Mouse (Mus musculus) left cerebral cortex, postnatal 4 days (tissue): ENCODE results near the gene Eps15. TPM values are rescaled to one million over a fixed set of nuclear protein-coding genes. Genes with fewer than 3 reads are reported as not detected.

ENCODE experiments used
- DNase-seq: peaks from one replicate; pipeline ENCODE4 v3.0.0-alpha.2; 2022
- intact Hi-C: fragments of 180-260 bp; cut with DNase I; formaldehyde crosslinking; loops from one replicate; pipeline ENCODE4 v1.15.1; 2025
- total RNA-seq, 2 experiments: library from RNA; stranded (reverse); gene quantifications; 2 replicates each; pipeline ENCODE4 v1.2.3; 2021

Eps15 gene
- total RNA-seq, 2 experiments from 2014 or later = 97.7 to 103 TPM

GRCm38 (mm10) chr4:109267452-109267851 is 12.6 kb upstream of the Eps15 start:
- intact Hi-C loops = no loop called here
- DNase-seq = no peak

GRCm38 (mm10) chr4:109268903-109269302 is 11.2 kb upstream of the Eps15 start:
- DNase-seq = no peak
- intact Hi-C loops = no loop called here

DNA sequence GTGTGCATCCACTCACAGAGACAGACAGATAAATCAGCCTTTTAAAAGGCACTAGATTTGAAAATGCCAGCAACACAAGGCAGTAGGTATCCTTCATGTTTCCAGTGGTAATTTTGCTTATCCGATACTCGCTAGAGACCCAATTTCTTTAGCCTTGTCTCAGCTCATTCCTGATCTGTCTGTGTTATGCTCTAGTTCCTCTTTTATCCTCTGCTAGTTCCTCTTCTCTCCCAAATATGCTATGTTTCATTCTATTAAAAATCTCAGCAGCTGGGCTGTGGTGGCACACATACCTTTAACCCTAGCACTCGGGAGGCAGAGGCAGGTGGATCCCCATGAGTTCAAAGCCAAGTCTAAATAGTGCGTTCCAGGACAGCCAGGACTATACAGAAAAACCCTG is 8.3 kb upstream of the Eps15 start:
- intact Hi-C loops = no loop called here
- DNase-seq = no peak

DNA sequence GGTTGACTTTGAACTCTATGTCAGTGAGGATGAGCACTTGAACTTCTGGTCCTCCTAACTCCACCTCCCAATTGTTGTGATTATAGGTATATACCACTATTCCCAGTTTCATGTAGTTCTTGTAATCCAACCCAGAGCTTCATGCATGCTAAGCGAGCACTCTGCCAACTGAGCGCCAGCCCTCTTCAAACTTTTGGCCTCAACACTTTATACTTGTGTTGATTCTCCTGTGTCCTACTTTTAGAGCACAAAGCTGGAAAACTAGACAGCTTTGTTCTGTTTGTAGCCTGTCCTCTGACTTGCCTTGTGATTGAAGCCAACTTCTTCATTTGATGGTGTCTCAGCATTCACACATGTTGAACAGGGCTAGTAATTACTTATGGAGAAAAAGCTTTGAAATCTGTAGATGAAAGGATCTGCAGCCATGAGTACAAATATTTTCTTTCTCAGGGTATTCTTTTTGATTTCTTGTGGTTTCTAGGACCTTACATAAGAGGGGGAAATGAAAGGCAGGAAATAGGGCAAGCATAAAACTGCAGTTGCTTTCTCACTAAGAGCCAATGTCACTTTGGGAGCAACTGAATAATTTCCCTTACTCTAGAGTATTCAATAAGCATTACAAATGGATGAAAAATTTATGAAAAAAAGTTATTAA is 6.4 kb upstream of the Eps15 start:
- no peak for DNase-seq
- intact Hi-C loops = no loop called here

GRCm38 (mm10) chr4:109280459-109281160 is 542 bp downstream of the Eps15 start:
- intact Hi-C loops = no loop called here
- peak; percentile 19 for DNase-seq

GRCm38 (mm10) chr4:109281161-109281560 is 1.1 kb downstream of the Eps15 start:
- intact Hi-C loops = no loop called here
- no peak for DNase-seq

DNA sequence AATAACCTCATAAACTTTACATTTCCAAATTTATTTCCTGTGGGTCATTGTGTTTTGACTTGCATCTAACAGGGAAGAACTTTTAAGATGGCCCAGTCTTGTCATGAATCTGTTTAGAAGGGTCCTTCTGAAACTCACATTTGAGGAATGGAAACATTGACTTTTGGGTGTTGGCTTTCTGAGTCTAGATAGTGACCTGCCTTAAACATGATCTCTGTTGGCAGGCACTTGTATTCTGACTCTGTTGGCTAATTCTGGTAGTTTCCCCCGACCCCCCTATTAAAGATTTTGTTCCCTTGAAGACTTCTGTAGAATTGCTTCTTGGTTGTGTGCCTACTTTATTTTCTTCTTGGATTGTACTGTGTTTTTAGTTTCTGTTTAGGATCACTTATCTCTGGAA is 1.9 kb downstream of the Eps15 start:
- DNase-seq = no peak
- intact Hi-C loops = no loop called here

DNA sequence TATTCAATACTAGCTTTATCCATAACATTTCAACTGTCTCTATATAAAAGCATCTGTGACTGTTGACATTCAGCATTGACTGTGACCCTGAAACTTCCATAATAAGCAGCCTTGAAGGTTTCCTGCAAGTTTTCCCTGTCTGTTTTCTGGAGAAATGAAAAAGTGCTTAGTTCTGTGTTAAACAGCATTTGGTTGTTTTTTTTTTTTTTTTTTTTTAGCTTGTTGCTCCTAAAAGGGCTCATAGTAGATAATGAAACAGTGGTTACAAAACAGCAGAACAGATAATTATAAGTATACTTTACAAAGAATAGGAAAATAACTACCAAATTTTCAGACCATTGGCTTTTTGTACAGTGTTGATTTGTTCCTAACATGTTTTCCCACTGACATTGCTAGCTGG is 14.6 kb downstream of the Eps15 start:
- DNase-seq = no peak
- intact Hi-C loops = no loop called here

DNA sequence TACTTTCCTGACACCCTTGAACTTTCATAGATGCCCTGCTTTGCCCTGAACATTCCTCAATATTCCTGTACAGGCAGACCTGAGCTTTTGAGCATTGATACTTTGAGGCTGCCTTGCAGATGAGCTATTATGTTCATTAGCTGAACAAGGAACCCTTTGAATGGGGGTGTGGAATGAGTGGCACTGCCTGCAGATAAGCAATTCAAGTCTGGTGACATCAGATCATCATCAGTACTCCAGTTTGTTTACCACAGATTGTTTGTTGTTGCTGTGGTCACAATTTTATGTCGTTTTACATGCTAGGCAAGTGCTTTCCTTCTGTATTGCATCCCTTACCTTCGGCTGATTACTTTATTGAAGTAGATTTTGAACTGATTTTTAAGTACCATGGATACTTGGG is 16.4 kb downstream of the Eps15 start:
- intact Hi-C loops = no loop called here
- DNase-seq = no peak

GRCm38 (mm10) chr4:109299136-109299535 is 19.1 kb downstream of the Eps15 start:
- intact Hi-C loops = no loop called here
- no peak for DNase-seq

DNA sequence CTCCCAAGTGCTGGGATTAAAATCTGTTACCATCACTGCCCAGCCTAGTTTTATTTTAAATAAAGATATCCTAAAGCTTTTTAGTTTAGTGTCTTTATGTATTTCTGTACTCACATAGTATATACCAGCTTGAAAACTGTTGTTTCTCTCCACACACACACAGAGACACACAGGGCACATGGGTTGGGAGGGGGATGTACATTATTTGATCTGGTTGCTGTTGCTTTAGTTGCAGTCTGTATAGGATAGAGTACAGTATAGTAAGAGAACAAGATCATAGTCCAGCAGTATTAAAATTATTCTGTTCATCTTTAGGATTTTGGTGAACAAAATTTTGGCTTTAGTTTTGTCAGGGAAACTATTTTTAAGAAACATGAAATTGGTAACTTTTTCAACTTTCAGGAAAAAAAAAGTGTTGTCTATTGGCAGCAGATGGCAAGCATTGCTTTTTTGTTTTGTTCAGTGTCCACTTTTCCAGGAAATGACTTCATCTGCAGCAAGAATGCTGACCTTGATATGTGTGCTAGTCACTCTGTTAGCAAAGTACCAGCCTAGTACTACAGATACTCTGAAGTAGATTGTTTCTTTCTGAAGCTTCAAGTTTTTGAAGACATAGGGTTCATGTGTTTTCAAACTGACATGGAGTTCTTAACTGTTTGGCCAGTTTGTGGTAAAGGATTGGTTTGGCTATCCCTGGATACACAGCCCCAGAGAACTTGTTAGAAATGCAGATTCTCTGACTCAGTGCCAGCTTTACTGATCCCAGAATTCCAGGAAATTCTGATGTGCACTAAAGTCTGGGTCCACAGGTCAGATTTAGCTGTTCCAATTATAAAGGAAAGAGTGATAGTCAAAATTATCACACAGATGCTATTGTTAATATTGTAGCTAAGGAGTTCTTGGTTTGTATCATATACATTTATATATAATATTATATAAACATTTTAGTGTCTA is 37.1 kb downstream of the Eps15 start:
- no peak for DNase-seq
- intact Hi-C loops = no loop called here

- intact Hi-C loops = no loop called here
Measured at GRCm38 (mm10) chr4:109336796-109337195, 56.7 kb downstream of the Eps15 start.

DNA sequence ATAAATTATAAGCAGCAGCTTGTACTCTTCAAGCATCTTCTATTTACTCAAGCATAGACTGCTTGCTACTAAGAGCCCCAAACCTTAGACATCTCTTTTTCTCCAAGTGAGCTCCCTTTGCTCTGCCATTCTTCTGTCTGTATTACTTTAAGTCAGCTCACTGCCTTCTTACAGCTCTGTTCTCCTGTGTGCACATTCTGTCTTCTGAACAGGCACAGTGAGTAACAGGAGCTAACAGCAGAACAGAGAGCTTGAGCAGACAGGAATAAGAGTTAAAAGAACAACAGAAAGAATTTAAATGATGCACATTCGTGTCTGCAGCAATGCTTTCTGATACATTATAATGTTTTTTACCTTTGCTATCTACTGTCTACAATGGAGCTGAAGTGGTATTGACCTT is 61.2 kb downstream of the Eps15 start:
- intact Hi-C loops = no loop called here
- no peak for DNase-seq

More at GRCm38 (mm10) chr4:109336796-109337195, 56.7 kb downstream of the Eps15 start:
- no peak for DNase-seq

DNA sequence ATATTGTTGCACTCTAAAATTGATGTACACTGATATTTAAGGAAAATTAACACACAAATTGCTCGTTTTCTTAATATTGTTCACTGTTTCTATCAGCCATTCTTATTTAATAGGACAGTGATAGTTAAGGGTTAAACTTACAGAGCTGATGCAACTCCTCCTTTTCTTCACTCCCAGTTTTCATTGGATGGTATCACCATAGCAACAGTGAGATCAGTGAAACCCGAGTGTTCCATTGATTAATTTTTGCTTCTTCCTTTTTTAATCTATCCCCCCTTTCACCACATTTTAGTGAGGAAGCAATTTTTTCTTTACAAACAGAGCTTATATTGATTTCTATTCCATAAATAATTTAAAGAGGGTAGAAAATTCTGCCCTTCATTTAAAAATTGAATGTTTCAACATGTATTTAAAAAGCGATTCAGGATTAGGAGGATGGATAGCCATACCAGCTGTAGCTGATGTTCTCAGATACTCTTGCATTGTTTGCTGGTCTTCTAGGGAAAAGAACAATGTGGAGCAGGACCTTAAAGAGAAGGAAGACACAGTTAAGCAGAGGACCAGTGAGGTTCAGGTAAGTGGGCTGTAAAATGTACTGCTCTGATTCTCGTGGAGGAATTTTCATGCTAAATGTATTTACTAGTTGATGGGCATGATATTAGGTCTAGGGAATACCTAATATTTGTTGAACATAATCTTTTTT is 62.9 kb downstream of the Eps15 start:
- intact Hi-C loops = no loop called here
- DNase-seq = no peak

GRCm38 (mm10) chr4:109343909-109344308 is 63.8 kb downstream of the Eps15 start:
- DNase-seq = no peak
- intact Hi-C loops = no loop called here

DNA sequence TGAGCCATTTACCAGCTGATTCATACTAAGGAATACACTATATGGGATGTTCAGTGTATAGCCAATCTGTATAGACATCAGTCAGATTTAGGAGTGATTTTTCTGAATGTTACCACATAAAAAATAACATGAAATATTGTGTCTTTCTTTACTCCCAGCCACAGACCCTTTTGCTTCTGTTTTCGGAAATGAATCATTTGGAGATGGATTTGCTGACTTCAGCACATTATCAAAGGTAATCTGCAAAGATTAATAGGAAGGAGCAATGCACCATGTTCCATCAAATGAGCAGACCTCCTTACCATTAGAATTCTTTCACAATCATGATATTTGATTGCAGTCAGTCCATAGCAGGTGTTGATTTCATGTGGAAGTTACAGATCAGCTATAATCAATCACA is 98.0 kb downstream of the Eps15 start:
- no peak for DNase-seq
- intact Hi-C loops = no loop called here

DNA sequence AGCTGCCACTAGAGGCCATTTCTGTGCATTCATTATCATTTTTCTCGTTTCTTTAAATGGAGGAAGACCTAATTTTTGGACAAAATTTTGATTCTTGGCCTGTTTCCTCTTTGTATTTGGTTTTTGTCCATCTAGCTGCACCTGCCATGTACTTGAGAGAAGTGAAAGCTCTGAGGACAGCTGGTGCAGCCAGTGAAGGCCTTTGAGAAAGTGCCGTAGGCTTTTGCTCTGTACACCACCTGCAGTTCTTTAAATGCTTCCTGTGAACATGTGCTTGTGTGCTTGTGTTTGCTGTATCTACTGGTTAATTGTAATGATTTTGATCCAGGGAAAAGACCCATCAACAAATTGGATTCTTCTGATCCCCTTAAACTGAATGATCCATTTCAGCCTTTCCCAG is 102.4 kb downstream of the Eps15 start:
- intact Hi-C loops = no loop called here
- DNase-seq = no peak

- intact Hi-C loops = no loop called here
- DNase-seq = no peak
Measured at GRCm38 (mm10) chr4:109385599-109385998, 105.5 kb downstream of the Eps15 start.

GRCm38 (mm10) chr4:109393229-109393779 is 113.2 kb downstream of the Eps15 start:
- intact Hi-C loops = no loop called here
- DNase-seq = no peak

- intact Hi-C loops = no loop called here
- no peak for DNase-seq
Measured at GRCm38 (mm10) chr4:109393902-109394301, 113.8 kb downstream of the Eps15 start.
